Mouse (Mus musculus) forebrain, embryonic 15.5 days (tissue): ENCODE data around the gene Mctp2. TPM values are rescaled to one million over a fixed set of nuclear protein-coding genes. Genes with fewer than 3 reads are reported as not detected.

Experiments used
- ATAC-seq: fragments of 200-750 bp; cut with Nextera tagmentation; replicated peaks from 2 replicates; pipeline ENCODE4 v1.8.0; 2017; ENCODE audit warnings: mild to moderate bottlenecking, moderate TSS enrichment, moderate library complexity
- H3K27ac ChIP-seq: fragments of 300-500 bp; sonication (generic); replicated peaks from 2 replicates; pipeline ENCODE4 v1.5.1; 2015; ENCODE audit warnings: mild to moderate bottlenecking, inconsistent platforms
- H3K27me3 ChIP-seq: fragments of 300-500 bp; sonication (generic); 2 replicates; pipeline ENCODE4 v1.6.1; 2015; ENCODE audit warnings: inconsistent platforms
- H3K36me3 ChIP-seq: fragments of 300-500 bp; sonication (generic); 2 replicates; pipeline ENCODE4 v1.6.1; 2015; ENCODE audit warnings: mild to moderate bottlenecking, inconsistent platforms
- H3K4me1 ChIP-seq: fragments of 300-500 bp; sonication (generic); 2 replicates; pipeline ENCODE4 v1.6.1; 2015; ENCODE audit warnings: inconsistent platforms
- H3K4me2 ChIP-seq: fragments of 300-500 bp; sonication (generic); replicated peaks from 2 replicates; pipeline ENCODE4 v1.6.1; 2015; ENCODE audit warnings: mild to moderate bottlenecking, inconsistent platforms
- H3K4me3 ChIP-seq: fragments of 300-500 bp; sonication (generic); 2 replicates; pipeline ENCODE4 v1.5.1; 2015; ENCODE audit warnings: mild to moderate bottlenecking, inconsistent platforms
- H3K9ac ChIP-seq: fragments of 300-500 bp; sonication (generic); replicated peaks from 2 replicates; pipeline ENCODE4 v1.6.1; 2015; ENCODE audit warnings: mild to moderate bottlenecking, inconsistent platforms
- H3K9me3 ChIP-seq: fragments of 300-500 bp; sonication (generic); 2 replicates; pipeline ENCODE4 v1.6.1; 2016; ENCODE audit warnings: inconsistent platforms
- WGBS: fragments of 180-500 bp; shearing (Covaris S2); methylation state at CpG from one replicate; pipeline ENCODE4 v1.1.7; 2015; ENCODE audit warnings: mixed read lengths; 5-methylcytosine and 5-hydroxymethylcytosine counted together
- polyA plus RNA-seq: library from polyadenylated mRNA; unstranded; fragments of >200 nt; fragmentation: Nextera tagmentation; extraction: Ambion mirVana; gene quantifications from 2 replicates; pipeline ENCODE4 v1.2.1, GENCODE M21; 2015

Mctp2 gene
- 0.18 and 0.24 TPM in 2 replicates for polyA plus RNA-seq

GRCm38 (mm10) chr7:72306382-72306841 lies at the start of gene Mctp2:
TSS of gene Mctp2 (minus strand) at chr7:72306608.
- Histone ChIP-seq H3K27me3 (peaks cover 19% of the 10 kb centered on the region), H3K9me3 (no peaks in the 10 kb centered on the region), H3K36me3 (no peaks in the 10 kb centered on the region), H3K4me2 (peak within 1 kb of the TSS; percentile 82), H3K4me3 (peak within 1 kb of the TSS; percentile 42), H3K27ac (no peak within 1 kb of the TSS), H3K9ac (peak within 1 kb of the TSS; percentile 34), H3K4me1 (peaks cover 14% of the 10 kb centered on the region)
- WGBS = under 1% methylated on average over 28 of the region's 28 CpGs
- ATAC-seq = 0 out of 2 replicates have a peak, but pooled peaks have one; percentile 48

GRCm38 (mm10) chr7:72345901-72346300 lies 39.5 kb upstream of the Mctp2 start:
- no peak for ATAC-seq
- Histone ChIP-seq H3K4me2 (no peak overlapping the region), H3K36me3 (no peaks in the 10 kb centered on the region), H3K27ac (no peak overlapping the region), H3K4me1 (no peaks in the 10 kb centered on the region), H3K9me3 (no peaks in the 10 kb centered on the region), H3K27me3 (no peaks in the 10 kb centered on the region), H3K4me3 (no peak overlapping the region), H3K9ac (no peak overlapping the region)

- H3K36me3 ChIP-seq = no peaks in the 10 kb centered on the region
- no peak overlapping the region for H3K4me2 ChIP-seq
- no peaks in the 10 kb centered on the region for H3K9me3 ChIP-seq
- H3K27me3 ChIP-seq = no peaks in the 10 kb centered on the region
- no peak overlapping the region for H3K9ac ChIP-seq
- no peak overlapping the region for H3K27ac ChIP-seq
- 71% methylated on average over 2 of the region's 2 CpGs for WGBS
- ATAC-seq = no peak
- no peak overlapping the region for H3K4me3 ChIP-seq
- H3K4me1 ChIP-seq = no peaks in the 10 kb centered on the region
Observed at GRCm38 (mm10) chr7:72343751-72344150, 37.3 kb upstream of the Mctp2 start.

GRCm38 (mm10) chr7:72342822-72343221 lies 36.4 kb upstream of the Mctp2 start:
- WGBS = 63% methylated on average over 2 of the region's 2 CpGs
- H3K27me3 ChIP-seq = no peaks in the 10 kb centered on the region
- no peaks in the 10 kb centered on the region for H3K36me3 ChIP-seq
- no peak overlapping the region for H3K4me3 ChIP-seq
- no peak for ATAC-seq
- no peaks in the 10 kb centered on the region for H3K9me3 ChIP-seq
- no peak overlapping the region for H3K4me2 ChIP-seq
- H3K27ac ChIP-seq = no peak overlapping the region
- no peak overlapping the region for H3K9ac ChIP-seq
- H3K4me1 ChIP-seq = no peaks in the 10 kb centered on the region

- H3K9me3 ChIP-seq = no peaks in the 10 kb centered on the region
- H3K4me3 ChIP-seq = no peak overlapping the region
- no peak overlapping the region for H3K9ac ChIP-seq
- H3K27me3 ChIP-seq = no peaks in the 10 kb centered on the region
- no peak overlapping the region for H3K27ac ChIP-seq
- no peaks in the 10 kb centered on the region for H3K36me3 ChIP-seq
- H3K4me1 ChIP-seq = no peaks in the 10 kb centered on the region
- no peak overlapping the region for H3K4me2 ChIP-seq
- no peak for ATAC-seq
- 65% methylated on average over 5 of the region's 5 CpGs for WGBS
Observed at GRCm38 (mm10) chr7:72325961-72326360, 19.6 kb upstream of the Mctp2 start.

- Histone ChIP-seq H3K27ac (no peak overlapping the region), H3K4me2 (no peak overlapping the region), H3K36me3 (no peaks in the 10 kb centered on the region), H3K4me1 (no peaks in the 10 kb centered on the region), H3K4me3 (no peak overlapping the region), H3K9ac (no peak overlapping the region), H3K27me3 (no peaks in the 10 kb centered on the region), H3K9me3 (no peaks in the 10 kb centered on the region)
- no peak for ATAC-seq
- 83% methylated on average over 4 of the region's 4 CpGs for WGBS
Observed at GRCm38 (mm10) chr7:72320906-72321305, 14.5 kb upstream of the Mctp2 start.

- Histone ChIP-seq H3K9ac (no peak overlapping the region), H3K36me3 (no peaks in the 10 kb centered on the region), H3K4me2 (no peak overlapping the region), H3K27ac (no peak overlapping the region), H3K4me3 (no peak overlapping the region), H3K9me3 (no peaks in the 10 kb centered on the region), H3K27me3 (no peaks in the 10 kb centered on the region), H3K4me1 (no peaks in the 10 kb centered on the region)
- 60% methylated on average over 4 of the region's 4 CpGs for WGBS
- no peak for ATAC-seq
Observed at GRCm38 (mm10) chr7:72320441-72320840, 14.0 kb upstream of the Mctp2 start.

- no peak for ATAC-seq
- H3K9ac ChIP-seq = no peak overlapping the region
- no peaks in the 10 kb centered on the region for H3K4me1 ChIP-seq
- H3K4me3 ChIP-seq = no peak overlapping the region
- H3K36me3 ChIP-seq = no peaks in the 10 kb centered on the region
- 88% methylated on average over 9 of the region's 9 CpGs for WGBS
- no peaks in the 10 kb centered on the region for H3K9me3 ChIP-seq
- H3K27ac ChIP-seq = no peak overlapping the region
- H3K4me2 ChIP-seq = no peak overlapping the region
- H3K27me3 ChIP-seq = no peaks in the 10 kb centered on the region
Observed at GRCm38 (mm10) chr7:72314395-72315060, 8.1 kb upstream of the Mctp2 start.

- Histone ChIP-seq H3K4me2 (no peak overlapping the region), H3K4me1 (no peaks in the 10 kb centered on the region), H3K36me3 (no peaks in the 10 kb centered on the region), H3K4me3 (no peak overlapping the region), H3K27ac (no peak overlapping the region), H3K9ac (no peak overlapping the region), H3K9me3 (no peaks in the 10 kb centered on the region), H3K27me3 (no peaks in the 10 kb centered on the region)
- WGBS = 83% methylated on average over 3 of the region's 3 CpGs
- no peak for ATAC-seq
Observed at GRCm38 (mm10) chr7:72313908-72314307, 7.5 kb upstream of the Mctp2 start.

- WGBS = 62% methylated on average over 8 of the region's 8 CpGs
- H3K4me2 ChIP-seq = no peak overlapping the region
Observed at GRCm38 (mm10) chr7:72311582-72311981, 5.2 kb upstream of the Mctp2 start.

GRCm38 (mm10) chr7:72308078-72308477 lies 1.7 kb upstream of the Mctp2 start:
- no peaks in the 10 kb centered on the region for H3K9me3 ChIP-seq
- no peak for ATAC-seq
- H3K36me3 ChIP-seq = no peaks in the 10 kb centered on the region
- H3K9ac ChIP-seq = no peak overlapping the region
- H3K27me3 ChIP-seq = peaks cover 19% of the 10 kb centered on the region
- H3K4me2 ChIP-seq = no peak overlapping the region
- 66% methylated on average over 5 of the region's 5 CpGs for WGBS
- no peak overlapping the region for H3K27ac ChIP-seq
- no peak overlapping the region for H3K4me3 ChIP-seq
- peaks cover 14% of the 10 kb centered on the region for H3K4me1 ChIP-seq

More at GRCm38 (mm10) chr7:72311582-72311981, 5.2 kb upstream of the Mctp2 start:
- ATAC-seq = no peak
- no peaks in the 10 kb centered on the region for H3K9me3 ChIP-seq
- H3K27me3 ChIP-seq = peaks cover 7% of the 10 kb centered on the region; the same call in 1 of the 2 replicates
- no peak overlapping the region for H3K4me3 ChIP-seq
- H3K36me3 ChIP-seq = no peaks in the 10 kb centered on the region
- H3K27ac ChIP-seq = no peak overlapping the region
- peaks cover 3% of the 10 kb centered on the region for H3K4me1 ChIP-seq
- no peak overlapping the region for H3K9ac ChIP-seq

GRCm38 (mm10) chr7:72306847-72307246 lies 439 bp upstream of the Mctp2 start:
- Histone ChIP-seq H3K9ac (peak overlapping the region; percentile 34; the same call in 1 of the 2 replicates), H3K9me3 (no peaks in the 10 kb centered on the region), H3K36me3 (no peaks in the 10 kb centered on the region), H3K4me1 (peaks cover 14% of the 10 kb centered on the region), H3K4me2 (peak overlapping the region; percentile 82), H3K27ac (no peak overlapping the region), H3K27me3 (peaks cover 19% of the 10 kb centered on the region), H3K4me3 (peak overlapping the region; percentile 42)
- WGBS = 8% methylated on average over 7 of the region's 7 CpGs
- ATAC-seq = no peak

- Histone ChIP-seq H3K36me3 (no peaks in the 10 kb centered on the region), H3K4me2 (peak overlapping the region; percentile 82), H3K4me1 (peaks cover 14% of the 10 kb centered on the region), H3K27ac (no peak overlapping the region), H3K27me3 (peaks cover 19% of the 10 kb centered on the region), H3K4me3 (peak overlapping the region; percentile 42), H3K9me3 (no peaks in the 10 kb centered on the region), H3K9ac (no peak overlapping the region)
- 2% methylated on average over 14 of the region's 14 CpGs for WGBS
- no peak for ATAC-seq
Observed at GRCm38 (mm10) chr7:72305971-72306370, 437 bp downstream of the Mctp2 start.
